Comparison of ENCODE assay signal across 26 mouse cellular contexts in the genomic region with DNA sequence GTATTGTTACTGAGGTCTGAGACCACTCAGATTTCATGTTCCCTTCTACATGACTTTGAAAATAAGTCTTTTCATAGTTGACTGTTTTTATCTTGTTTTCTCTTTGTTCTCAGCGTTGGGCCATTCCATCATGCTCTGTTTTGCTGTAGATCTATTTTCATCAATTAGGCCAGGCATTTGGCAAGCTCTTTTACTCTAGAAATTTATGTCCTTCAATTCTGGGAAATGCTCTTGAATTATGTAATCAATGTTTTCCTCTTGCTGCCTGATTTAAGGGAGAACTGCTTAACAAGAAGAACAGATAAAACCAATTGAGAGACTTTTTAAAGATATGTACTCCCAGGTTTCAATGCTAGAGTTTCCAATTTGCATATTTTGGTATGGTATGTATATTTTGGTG.
"Had no signal": no experiment of that assay in that cellular context is flagged by ENCODE, and none has a peak within 500 bp of the region (broad histone marks: within the 10 kb centered on the region; RNA-seq: fewer than 3 reads in every experiment).

No protein-coding gene starts in this region.

- H3K4me1 ChIP-seq: heart, embryonic 10.5 days; heart, embryonic 12.5 days; hindbrain, embryonic 10.5 days; hindbrain, embryonic 12.5 days; intestine, embryonic 15.5 days; limb, embryonic 10.5 days; liver, embryonic 13.5 days had no signal

- ATAC-seq: hindbrain, embryonic 16.5 days; inflammation-experienced regulatory T-cells, adult 6 months; intestine, embryonic 15.5 days; intestine, postnatal 0 days had no signal

- H3K9ac ChIP-seq: heart, embryonic 12.5 days; hindbrain, embryonic 12.5 days; hindbrain, embryonic 14.5 days; intestine, embryonic 15.5 days; limb, embryonic 12.5 days; liver, embryonic 13.5 days had no signal

- DNase-seq: gastrocnemius, adult 2 months; gastrocnemius, postnatal 10 days; gastrocnemius, postnatal 25 days; heart, adult 18-20 months; heart, postnatal 10 days; heart, postnatal 4 days; kidney, adult 18-20 months; kidney, adult 8-10 months; kidney, postnatal 10 days; kidney, postnatal 25 days; kidney, postnatal 4 days; liver, embryonic 13.5 days had no signal

- H3K27ac ChIP-seq: gastrocnemius, adult 2 months; heart, embryonic 10.5 days; hindbrain, embryonic 10.5 days; hindbrain, embryonic 12.5 days; hindbrain, embryonic 14.5 days; intestine, embryonic 15.5 days; layer of hippocampus, adult 2 months; left cerebral cortex, adult 2 months; limb, embryonic 10.5 days; limb, embryonic 12.5 days; liver, embryonic 13.5 days had no signal

- H3K4me2 ChIP-seq: heart, embryonic 12.5 days; hindbrain, embryonic 12.5 days; hindbrain, embryonic 14.5 days; intestine, embryonic 15.5 days; limb, embryonic 12.5 days; liver, embryonic 11.5 days; liver, embryonic 13.5 days had no signal

- H3K27me3 ChIP-seq: heart, embryonic 12.5 days; hindbrain, embryonic 12.5 days; intestine, embryonic 15.5 days; limb, embryonic 12.5 days; liver, embryonic 13.5 days had no signal

- H3K36me3 ChIP-seq: heart, embryonic 12.5 days; hindbrain, embryonic 10.5 days; hindbrain, embryonic 12.5 days; intestine, embryonic 15.5 days; limb, embryonic 10.5 days; limb, embryonic 12.5 days; liver, embryonic 13.5 days had no signal

- H3K4me3 ChIP-seq: gastrocnemius, adult 2 months; heart, embryonic 10.5 days; heart, embryonic 12.5 days; hindbrain, embryonic 10.5 days; hindbrain, embryonic 12.5 days; intestine, embryonic 15.5 days; layer of hippocampus, adult 2 months; left cerebral cortex, adult 2 months; limb, embryonic 10.5 days; limb, embryonic 12.5 days; liver, embryonic 13.5 days had no signal

- H3K9me3 ChIP-seq: intestine, embryonic 15.5 days; limb, embryonic 10.5 days; limb, embryonic 12.5 days; liver, embryonic 13.5 days had no signal
